Mouse (Mus musculus) kidney, adult 2 months (tissue): ENCODE data around the gene Actr2.

Source experiments
- CTCF ChIP-seq: fragments of 200-500 bp; conservative IDR thresholded peaks from 2 replicates; pipeline ENCODE4 v1.5.1; 2011; ENCODE audit warnings: low read depth, mild to moderate bottlenecking, control low read depth, low read length, moderate library complexity, mixed read lengths; ENCODE audit not compliant: insufficient read depth, insufficient read length
- POLR2A ChIP-seq: fragments of 200-500 bp; IDR thresholded peaks from one replicate; pipeline ENCODE4 v1.6.1; 2011; ENCODE audit warnings: low read depth, low read length, control low read depth

- TF ChIP-seq CTCF, result no peak
- no peak for TF ChIP-seq POLR2A
Observed at GRCm38 (mm10) chr11:20125423-20125822, 12.7 kb upstream of the Actr2 start.
